Mouse (Mus musculus) hindbrain, embryonic 15.5 days (tissue): Measurements from ENCODE around the gene Inmt. TPM values are rescaled to one million over a fixed set of nuclear protein-coding genes. Genes with fewer than 3 reads are reported as not detected.

Experiments
- ATAC-seq: fragments of 200-750 bp; cut with Nextera tagmentation; 2 replicates; pipeline ENCODE4 v1.8.0; 2017; ENCODE audit warnings: low read depth, moderate number of reproducible peaks, moderate TSS enrichment; ENCODE audit not compliant: low FRiP score
- H3K27ac ChIP-seq: fragments of 300-500 bp; sonication (generic); replicated peaks from 2 replicates; pipeline ENCODE4 v1.5.1; 2015; ENCODE audit warnings: mild to moderate bottlenecking, inconsistent platforms
- H3K27me3 ChIP-seq: fragments of 300-500 bp; sonication (generic); 2 replicates; pipeline ENCODE4 v1.6.1; 2015; ENCODE audit warnings: control low read depth, inconsistent platforms
- H3K36me3 ChIP-seq: fragments of 300-500 bp; sonication (generic); 2 replicates; pipeline ENCODE4 v1.6.1; 2015; ENCODE audit warnings: control low read depth, inconsistent platforms
- H3K4me1 ChIP-seq: fragments of 300-500 bp; sonication (generic); replicated peaks from 2 replicates; pipeline ENCODE4 v1.6.1; 2015; ENCODE audit warnings: control low read depth, inconsistent platforms
- H3K4me2 ChIP-seq: fragments of 300-500 bp; sonication (generic); 2 replicates; pipeline ENCODE4 v1.6.1; 2015; ENCODE audit warnings: moderate library complexity, mild to moderate bottlenecking, inconsistent platforms
- H3K4me3 ChIP-seq: fragments of 300-500 bp; sonication (generic); 2 replicates; pipeline ENCODE4 v1.5.1; 2015; ENCODE audit warnings: mild to moderate bottlenecking, inconsistent platforms
- H3K9ac ChIP-seq: fragments of 300-500 bp; sonication (generic); 2 replicates; pipeline ENCODE4 v1.6.1; 2015; ENCODE audit warnings: inconsistent platforms
- H3K9me3 ChIP-seq: fragments of 300-500 bp; sonication (generic); 2 replicates; pipeline ENCODE4 v1.6.1; 2016; ENCODE audit warnings: control low read depth, inconsistent platforms
- WGBS: fragments of 180-500 bp; shearing (Covaris S2); methylation state at CpG from one replicate; pipeline ENCODE4 v1.1.7; 2015; 5-methylcytosine and 5-hydroxymethylcytosine counted together
- polyA plus RNA-seq: library from polyadenylated mRNA; unstranded; fragments of >200 nt; fragmentation: Nextera tagmentation; extraction: Ambion mirVana; gene quantifications from 2 replicates; pipeline ENCODE4 v1.2.1, GENCODE M21; 2015

The Inmt gene
- polyA plus RNA-seq, 1 experiment from 2014 or later, result not detected

DNA sequence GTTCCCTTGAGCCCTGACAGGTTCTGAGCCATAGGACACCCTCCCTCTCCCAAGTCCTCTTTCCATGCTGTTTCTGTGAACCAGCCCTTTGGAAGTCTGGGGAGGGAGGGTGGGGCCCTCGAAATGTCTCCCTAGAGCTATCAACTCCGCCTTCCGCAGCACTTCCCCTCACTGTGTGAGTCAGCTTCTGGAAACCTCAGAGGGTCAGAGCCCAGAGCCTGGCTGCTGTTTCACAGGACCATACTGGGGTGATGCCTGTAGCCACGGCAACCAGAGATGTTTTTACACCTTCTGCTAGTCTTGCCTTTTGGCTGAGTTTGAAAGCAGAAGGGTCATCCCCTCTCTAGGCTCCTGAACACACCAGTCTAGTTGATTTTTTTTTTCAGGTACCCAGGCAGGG, 51.8 kb downstream of the Inmt start:
- no peak overlapping the region for H3K27ac ChIP-seq
- peaks cover 5% of the 10 kb centered on the region; the same call in 1 of the 2 replicates for H3K4me1 ChIP-seq
- no peaks in the 10 kb centered on the region for H3K9me3 ChIP-seq
- no peak overlapping the region for H3K4me2 ChIP-seq
- no peak overlapping the region for H3K9ac ChIP-seq
- peaks cover 17% of the 10 kb centered on the region for H3K27me3 ChIP-seq
- H3K36me3 ChIP-seq, result no peaks in the 10 kb centered on the region
- ATAC-seq, result no peak
- H3K4me3 ChIP-seq, result no peak overlapping the region
- WGBS, result 59% methylated on average over 4 of the region's 4 CpGs

Other genes with a start within 250 kb of the Inmt start
- 3.2 and 3.9 TPM in 2 replicates for gene Nod1, start 202.4 kb downstream of the Inmt start, polyA plus RNA-seq
- 12.7 and 15.3 TPM in 2 replicates for gene Ggct, start 182.1 kb downstream of the Inmt start, polyA plus RNA-seq
- gene Gars, start 137.0 kb downstream of the Inmt start, polyA plus RNA-seq, result 197 TPM in 2 replicates
- gene Crhr2, start 42.0 kb downstream of the Inmt start, polyA plus RNA-seq, result 1.3 and 1.5 TPM in 2 replicates
- 11.1 and 13.2 TPM in 2 replicates for gene Mindy4, start 28.3 kb upstream of the Inmt start, polyA plus RNA-seq
- gene Aqp1, start 161.4 kb upstream of the Inmt start, polyA plus RNA-seq, result 17.5 and 21.7 TPM in 2 replicates
- gene Ghrhr, start 201.3 kb upstream of the Inmt start, polyA plus RNA-seq, result not detected in 2 replicates